Mouse (Mus musculus) testis, adult 2 months (tissue): ENCODE results near the gene Ckap4.

Experiments used
- CTCF ChIP-seq: fragments of 200-500 bp; IDR thresholded peaks from 2 replicates; pipeline ENCODE4 v1.5.1; 2012; ENCODE audit warnings: low read depth, mild to moderate bottlenecking, inconsistent platforms, low read length, moderate library complexity; ENCODE audit not compliant: control insufficient read depth, insufficient read depth, insufficient replicate concordance
- POLR2A ChIP-seq: fragments of 200-500 bp; IDR thresholded peaks from 2 replicates; pipeline ENCODE4 v1.6.1; 2012; ENCODE audit warnings: low read depth, mild to moderate bottlenecking, inconsistent platforms, low read length, moderate library complexity; ENCODE audit not compliant: control insufficient read depth

DNA sequence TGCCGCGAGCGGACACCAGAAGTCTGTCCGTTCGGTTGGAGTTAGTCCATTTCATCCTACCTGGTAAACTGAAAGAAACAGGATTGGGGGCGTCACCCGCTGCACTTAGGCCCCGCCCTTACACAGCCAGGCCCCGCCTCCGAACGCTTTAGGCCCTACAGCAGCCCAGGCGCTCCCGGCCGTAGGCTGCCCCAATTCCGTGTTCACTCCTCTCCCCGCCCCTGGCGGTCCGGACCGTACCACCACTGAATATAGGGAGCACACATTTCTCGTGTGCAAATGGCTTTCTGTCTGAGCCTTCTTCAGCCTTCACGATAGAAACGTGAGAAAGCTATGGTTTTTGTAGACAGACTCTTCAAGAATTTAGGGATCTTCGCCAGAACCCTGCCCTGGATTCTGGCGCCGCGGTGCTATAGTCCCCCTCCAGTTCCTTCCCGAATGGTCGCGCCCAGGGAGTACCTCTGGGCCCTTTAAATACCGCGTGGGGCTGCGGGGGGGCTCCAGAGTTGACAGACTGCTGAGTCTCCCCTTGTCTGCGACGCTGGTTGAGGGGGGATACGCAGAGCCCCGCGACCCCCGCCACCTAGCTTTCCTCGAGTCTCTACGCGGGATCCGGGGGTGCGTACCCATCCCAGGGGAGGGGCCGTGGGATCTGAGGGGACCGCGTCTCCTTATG lies 42.7 kb upstream of the Ckap4 start, which contains the start of gene Tcp11l2:
- no peak for TF ChIP-seq POLR2A
- no peak for TF ChIP-seq CTCF
